9 mouse cellular contexts compared by ENCODE assay signal in genomic region chr5:8421424-8421823, GRCm38 (mm10). TPM values are rescaled to one million over a fixed set of nuclear protein-coding genes. Genes with fewer than 3 reads are reported as not detected.
A peak's percentile ranks its signal among the peaks of the same experiment; 100 is the strongest.
DNase-seq lines count a peak whose midpoint lies in the region; ATAC-seq and TF ChIP-seq lines count a peak whose summit lies in the region.
"Had no signal": no experiment of that assay in that cellular context is flagged by ENCODE, and none has a peak within 500 bp of the region (broad histone marks: within the 10 kb centered on the region; RNA-seq: fewer than 3 reads in every experiment).

No protein-coding gene starts in this region.

- peak overlapping the region; percentile 85 for H3K9ac ChIP-seq in heart, postnatal 0 days (replicated peaks; ENCODE audit: low read depth, low read length)
- peak overlapping the region; percentile 81 for H3K9ac ChIP-seq in embryonic facial prominence, embryonic 12.5 days
- H3K9ac ChIP-seq in intestine, embryonic 15.5 days, result no peak overlapping the region
- peak overlapping the region; percentile 63; the same call in 1 of the 2 replicates for H3K9ac ChIP-seq in midbrain, embryonic 15.5 days

- peak overlapping the region; percentile 79 for H3K4me2 ChIP-seq in heart, postnatal 0 days (ENCODE audit: low read depth, low read length)
- peak overlapping the region; percentile 64 for H3K4me2 ChIP-seq in embryonic facial prominence, embryonic 12.5 days (replicated peaks)
- peak overlapping the region; percentile 69 for H3K4me2 ChIP-seq in intestine, embryonic 15.5 days (replicated peaks)
- H3K4me2 ChIP-seq in midbrain, embryonic 15.5 days, result peak overlapping the region; percentile 94

- no peak for ATAC-seq in heart, postnatal 0 days (ENCODE audit: insufficient read depth, low read depth)
- ATAC-seq in embryonic facial prominence, embryonic 12.5 days (ENCODE audit: insufficient number of reproducible peaks, insufficient read depth, low FRiP score, low TSS enrichment), result no peak
- no peak for ATAC-seq in intestine, embryonic 15.5 days
- no peak for ATAC-seq in midbrain, embryonic 15.5 days (replicated peaks)

- no peaks in the 10 kb centered on the region for H3K27me3 ChIP-seq in heart, postnatal 0 days (ENCODE audit: control insufficient read depth, insufficient read depth, low read length)
- no peaks in the 10 kb centered on the region for H3K27me3 ChIP-seq in embryonic facial prominence, embryonic 12.5 days
- no peaks in the 10 kb centered on the region for H3K27me3 ChIP-seq in intestine, embryonic 15.5 days (replicated peaks)
- no peaks in the 10 kb centered on the region for H3K27me3 ChIP-seq in midbrain, embryonic 15.5 days (replicated peaks)

- intact Hi-C loops in heart, postnatal 25 days (cut with DNase I), result loop anchor here (5.0 to 10.0 kb wide), 3 partner anchors 364 to 741 kb away; partner anchors contain the start of genes Dmtf1 and Tmem243
- intact Hi-C loops in left cerebral cortex, postnatal 36 days (cut with DNase I), result loop anchor here (5.0 to 10.0 kb wide), 3 partner anchors 54 to 576 kb away; partner anchors contain the start of genes Adam22 and Crot

- no peak overlapping the region for H3K27ac ChIP-seq in heart, postnatal 0 days (ENCODE audit: low read depth)
- H3K27ac ChIP-seq in embryonic facial prominence, embryonic 12.5 days, result no peak overlapping the region
- H3K27ac ChIP-seq in intestine, embryonic 15.5 days, result no peak overlapping the region
- H3K27ac ChIP-seq in midbrain, embryonic 15.5 days, result no peak overlapping the region

- no peak for DNase-seq in heart, postnatal 0 days (ENCODE audit: low spot score)
- DNase-seq in heart, postnatal 25 days (ENCODE audit: low spot score), result no peak
- DNase-seq in left cerebral cortex, postnatal 36 days (ENCODE audit: low spot score in 2 of 2), result no peak
- DNase-seq in embryo, embryonic 11 days, result no peak
- DNase-seq in testis, postnatal 10 days (ENCODE audit: low spot score), result no peak
- DNase-seq: gastrocnemius, postnatal 25 days had no signal

- no peak for TF ChIP-seq EP300 in heart, postnatal 0 days (IDR thresholded peaks at IDR 0.05; ENCODE audit: low read depth)

- H3K4me3 ChIP-seq in heart, postnatal 0 days (ENCODE audit: low read depth, low read length), result peak overlapping the region; percentile 91
- H3K4me3 ChIP-seq in embryonic facial prominence, embryonic 12.5 days, result peak overlapping the region; percentile 81
- peak overlapping the region; percentile 84 for H3K4me3 ChIP-seq in intestine, embryonic 15.5 days (replicated peaks)
- peak overlapping the region; percentile 94 for H3K4me3 ChIP-seq in midbrain, embryonic 15.5 days

- peaks cover 7% of the 10 kb centered on the region for H3K4me1 ChIP-seq in heart, postnatal 0 days (ENCODE audit: control insufficient read depth, insufficient read depth)
- H3K4me1 ChIP-seq in embryonic facial prominence, embryonic 12.5 days, result peaks cover 6% of the 10 kb centered on the region; the same call in 1 of the 2 replicates
- H3K4me1 ChIP-seq in intestine, embryonic 15.5 days (replicated peaks), result peaks cover 6% of the 10 kb centered on the region; the same call in 1 of the 2 replicates
- peaks cover 11% of the 10 kb centered on the region for H3K4me1 ChIP-seq in midbrain, embryonic 15.5 days

- WGBS in heart, postnatal 0 days, result 15% methylated on average over 3 of the region's 3 CpGs
- 6% methylated on average over 3 of the region's 3 CpGs for WGBS in embryonic facial prominence, embryonic 12.5 days
- WGBS in intestine, embryonic 15.5 days, result 7% methylated on average over 3 of the region's 3 CpGs
- WGBS in midbrain, embryonic 15.5 days, result 13% methylated on average over 3 of the region's 3 CpGs

- no peaks in the 10 kb centered on the region for H3K9me3 ChIP-seq in heart, postnatal 0 days (replicated peaks; ENCODE audit: control insufficient read depth, low read length)
- no peaks in the 10 kb centered on the region for H3K9me3 ChIP-seq in embryonic facial prominence, embryonic 12.5 days
- H3K9me3 ChIP-seq in intestine, embryonic 15.5 days, result no peaks in the 10 kb centered on the region
- no peaks in the 10 kb centered on the region for H3K9me3 ChIP-seq in midbrain, embryonic 15.5 days

- TF ChIP-seq CTCF in heart, postnatal 0 days (IDR thresholded peaks at IDR 0.05; ENCODE audit: low read depth), result no peak

- peaks cover 20% of the 10 kb centered on the region for H3K36me3 ChIP-seq in heart, postnatal 0 days (replicated peaks; ENCODE audit: control insufficient read depth, insufficient read depth, low read length)
- H3K36me3 ChIP-seq in embryonic facial prominence, embryonic 12.5 days, result peaks cover 22% of the 10 kb centered on the region; the same call in 1 of the 2 replicates
- H3K36me3 ChIP-seq in intestine, embryonic 15.5 days, result peaks cover 3% of the 10 kb centered on the region; the same call in 1 of the 2 replicates
- 0 out of 2 replicates have a peak, but pooled peaks cover 2% of the 10 kb centered on the region for H3K36me3 ChIP-seq in midbrain, embryonic 15.5 days (replicated peaks)

RNA-seq across cellular contexts. Expression of gene Dbf4, which starts 1.1 kb away (rescaled TPM):
- total RNA-seq in heart, postnatal 0 days (2014; rRNA removed; ENCODE audit: low replicate concordance), result 8.1 and 22.3 TPM in 2 replicates
- polyA plus RNA-seq in heart, postnatal 0 days (2015; fragmentation: Nextera tagmentation; extraction: Ambion mirVana), result 7.7 and 8.5 TPM in 2 replicates
- total RNA-seq in heart, postnatal 25 days (2021), result 1 to 10 TPM; 1.3 to 2.7 TPM
- polyA plus RNA-seq in embryonic facial prominence, embryonic 12.5 days (2016; fragmentation: Nextera tagmentation; extraction: Ambion mirVana), result 50.9 and 54.6 TPM in 2 replicates
- 31.2 and 36.3 TPM in 2 replicates for polyA plus RNA-seq in intestine, embryonic 15.5 days (2015; fragmentation: Nextera tagmentation; extraction: Ambion mirVana)
- polyA plus RNA-seq in midbrain, embryonic 15.5 days (2015; fragmentation: Nextera tagmentation; extraction: Ambion mirVana), result 9.6 and 9.7 TPM in 2 replicates
- 1 to 10 TPM; 2.9 to 3.5 TPM for total RNA-seq in left cerebral cortex, postnatal 36 days (2021)

RNA-seq across cellular contexts. Expression of gene Slc25a40, which starts 1.2 kb away (rescaled TPM):
- 6.6 and 7.7 TPM in 2 replicates for total RNA-seq in heart, postnatal 0 days (2014; rRNA removed; ENCODE audit: low replicate concordance)
- polyA plus RNA-seq in heart, postnatal 0 days (2015; fragmentation: Nextera tagmentation; extraction: Ambion mirVana), result 11.7 and 11.9 TPM in 2 replicates
- 1 to 10 TPM; 7.5 to 7.6 TPM for total RNA-seq in heart, postnatal 25 days (2021)
- 12.4 and 14.1 TPM in 2 replicates for polyA plus RNA-seq in embryonic facial prominence, embryonic 12.5 days (2016; fragmentation: Nextera tagmentation; extraction: Ambion mirVana)
- polyA plus RNA-seq in intestine, embryonic 15.5 days (2015; fragmentation: Nextera tagmentation; extraction: Ambion mirVana), result 9.2 and 10.1 TPM in 2 replicates
- 7.2 and 7.4 TPM in 2 replicates for polyA plus RNA-seq in midbrain, embryonic 15.5 days (2015; fragmentation: Nextera tagmentation; extraction: Ambion mirVana)
- 10 to 100 TPM; 10.1 to 15.3 TPM for total RNA-seq in left cerebral cortex, postnatal 36 days (2021)

RNA-seq across cellular contexts. Expression of gene Adam22, which starts 53.5 kb away (rescaled TPM):
- 8.5 and 13.8 TPM in 2 replicates for total RNA-seq in heart, postnatal 0 days (2014; rRNA removed; ENCODE audit: low replicate concordance)
- 8.0 and 8.6 TPM in 2 replicates for polyA plus RNA-seq in heart, postnatal 0 days (2015; fragmentation: Nextera tagmentation; extraction: Ambion mirVana)
- total RNA-seq in heart, postnatal 25 days (2021), result 1 to 10 TPM; 3.0 to 3.8 TPM
- 17.6 and 18.4 TPM in 2 replicates for polyA plus RNA-seq in embryonic facial prominence, embryonic 12.5 days (2016; fragmentation: Nextera tagmentation; extraction: Ambion mirVana)
- 4.5 and 6.2 TPM in 2 replicates for polyA plus RNA-seq in intestine, embryonic 15.5 days (2015; fragmentation: Nextera tagmentation; extraction: Ambion mirVana)
- 42.9 and 47.2 TPM in 2 replicates for polyA plus RNA-seq in midbrain, embryonic 15.5 days (2015; fragmentation: Nextera tagmentation; extraction: Ambion mirVana)
- total RNA-seq in left cerebral cortex, postnatal 36 days (2021), result 100 to 1,000 TPM; 200 to 222 TPM
